Mouse (Mus musculus) myocyte (in vitro differentiated cells): ENCODE measurements around the gene Sema3g. TPM values are rescaled to one million over a fixed set of nuclear protein-coding genes. Genes with fewer than 3 reads are reported as not detected.

Experiments
- H3K27me3 ChIP-seq: one replicate; pipeline ENCODE4 v1.6.1; 2011; ENCODE audit not compliant: control insufficient read depth, insufficient read depth, insufficient read length
- H3K36me3 ChIP-seq: one replicate; pipeline ENCODE4 v1.6.1; 2011; ENCODE audit not compliant: control insufficient read depth, insufficient read depth
- H3K4me2 ChIP-seq: one replicate; pipeline ENCODE4 v1.6.1; 2011; ENCODE audit warnings: low read depth, control low read depth
- H3K4me3 ChIP-seq: one replicate; pipeline ENCODE4 v1.5.1; 2011; ENCODE audit warnings: mild to moderate bottlenecking, control low read depth, moderate library complexity
- H3K79me2 ChIP-seq: one replicate; pipeline ENCODE4 v1.6.1; 2011; ENCODE audit not compliant: control insufficient read depth, insufficient read depth
- H3ac ChIP-seq: one replicate; pipeline ENCODE4 v1.6.1; 2011; ENCODE audit not compliant: control insufficient read depth, insufficient read length
- CEBPB ChIP-seq: IDR thresholded peaks from 2 replicates; pipeline ENCODE4 v1.6.1; 2011; ENCODE audit warnings: mild to moderate bottlenecking, moderate library complexity; ENCODE audit not compliant: poor library complexity, insufficient read depth, severe bottlenecking
- E2F4 ChIP-seq: IDR thresholded peaks from one replicate; pipeline ENCODE4 v1.6.1; 2011; ENCODE audit warnings: mild to moderate bottlenecking, control low read depth, moderate library complexity; ENCODE audit not compliant: insufficient read depth
- MAX ChIP-seq: IDR thresholded peaks from one replicate; pipeline ENCODE4 v1.6.1; 2011; ENCODE audit warnings: low read depth, mild to moderate bottlenecking, control low read depth
- MYOD1 ChIP-seq, 3 experiments: IDR thresholded peaks; one replicate each; pipeline ENCODE4 v1.6.1; 2011; ENCODE audit warnings: control low read depth in 2 of 3, low read depth in 2 of 3, mild to moderate bottlenecking in 2 of 3, moderate library complexity in 1 of 3; ENCODE audit not compliant: insufficient read length in 2 of 3, control insufficient read depth in 1 of 3
- MYOG ChIP-seq, 3 experiments: IDR thresholded peaks; one replicate each; pipeline ENCODE4 v1.6.1; 2011; ENCODE audit warnings: control low read depth in 2 of 3, low read depth in 2 of 3, mild to moderate bottlenecking in 2 of 3; ENCODE audit not compliant: insufficient read length in 2 of 3, control insufficient read depth in 1 of 3, insufficient read depth in 1 of 3
- POLR2A ChIP-seq: IDR thresholded peaks from one replicate; pipeline ENCODE4 v1.6.1; 2011; ENCODE audit warnings: low read depth, mild to moderate bottlenecking, control low read depth, moderate library complexity; ENCODE audit not compliant: insufficient read length
- POLR2AphosphoS2 ChIP-seq: IDR thresholded peaks from one replicate; pipeline ENCODE4 v1.6.1; 2011; ENCODE audit warnings: low read depth, control low read depth; ENCODE audit not compliant: insufficient read length
- REST ChIP-seq: IDR thresholded peaks from one replicate; pipeline ENCODE4 v1.6.1; 2011; ENCODE audit warnings: mild to moderate bottlenecking, control low read depth, moderate library complexity; ENCODE audit not compliant: insufficient read depth, insufficient read length
- SRF ChIP-seq: IDR thresholded peaks from one replicate; pipeline ENCODE4 v1.6.1; 2011; ENCODE audit warnings: low read depth; ENCODE audit not compliant: control insufficient read depth, insufficient read length
- TCF12 ChIP-seq: IDR thresholded peaks from one replicate; pipeline ENCODE4 v1.6.1; 2011; ENCODE audit warnings: mild to moderate bottlenecking, control low read depth; ENCODE audit not compliant: poor library complexity, insufficient read depth, severe bottlenecking
- TCF3 ChIP-seq: IDR thresholded peaks from one replicate; pipeline ENCODE4 v1.6.1; 2011; ENCODE audit warnings: low read depth, control low read depth; ENCODE audit not compliant: insufficient read length
- USF1 ChIP-seq: IDR thresholded peaks from one replicate; pipeline ENCODE4 v1.6.1; 2011; ENCODE audit warnings: low read depth, mild to moderate bottlenecking, control low read depth, moderate library complexity
- polyA plus RNA-seq: library from polyadenylated mRNA; unstranded; fragments of >200 nt; fragmentation: generic; extraction: Trizol; gene quantifications from one replicate; pipeline ENCODE4 v1.2.1, GENCODE M21; 2012; ENCODE audit warnings: missing spikeins

Gene Sema3g
- polyA plus RNA-seq, 1 experiment, result 1.8 TPM

DNA sequence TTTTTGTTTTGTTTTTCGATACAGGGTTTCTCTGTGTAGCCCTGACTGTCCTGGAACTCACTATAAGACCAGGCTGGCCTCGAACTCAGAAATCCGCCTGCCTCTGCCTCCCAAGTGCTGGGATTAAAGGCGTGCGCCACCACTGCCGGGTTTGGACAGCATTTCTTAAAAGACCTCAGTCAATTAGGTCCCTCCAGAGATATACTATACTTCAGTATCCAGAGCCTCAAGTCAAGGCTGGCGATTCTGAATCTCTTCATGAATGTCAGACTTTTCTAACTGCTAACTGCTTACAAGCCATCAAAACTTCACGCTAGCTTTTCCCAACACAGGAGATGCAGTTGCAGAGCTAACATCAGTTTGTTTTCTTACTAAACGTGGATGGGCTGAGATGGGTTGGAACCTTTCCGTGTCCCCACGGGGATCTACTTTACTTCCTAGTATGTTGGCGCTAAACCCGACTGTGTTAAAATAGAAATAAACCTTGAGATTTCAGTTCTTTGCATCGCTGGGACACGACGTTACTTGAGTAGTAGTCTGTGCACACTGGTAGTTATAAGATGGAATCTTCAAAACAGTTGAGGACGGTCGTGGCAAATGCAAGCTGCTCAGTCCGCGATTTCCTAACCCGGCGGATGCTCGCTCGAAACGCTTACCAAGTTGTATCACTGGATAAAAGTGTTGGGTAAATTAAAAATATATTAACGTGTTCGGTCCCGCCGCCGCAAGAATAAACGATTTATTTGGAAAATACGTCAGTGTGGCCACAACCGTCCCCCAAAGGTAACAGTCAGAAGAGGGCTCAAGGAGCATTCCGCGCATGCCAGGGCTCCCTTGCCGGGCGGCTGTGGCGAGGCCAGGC is 32.8 kb downstream of the Sema3g start:
- peak overlapping the region; percentile 89 for H3K4me3 ChIP-seq
- H3K4me2 ChIP-seq, result peak overlapping the region; percentile 76
- peaks cover 21% of the 10 kb centered on the region for H3K79me2 ChIP-seq
- H3K36me3 ChIP-seq, result peaks cover 24% of the 10 kb centered on the region
- no peak for TF ChIP-seq TCF12
- TF ChIP-seq MAX, result no peak
- TF ChIP-seq MYOG (IDR thresholded peaks at IDR 0.05; ENCODE audit: control insufficient read depth in 1 of 3, insufficient read depth in 1 of 3, insufficient read length in 2 of 3, low read depth in 2 of 3), result no peak
- TF ChIP-seq CEBPB, result no peak
- no peak for TF ChIP-seq TCF3
- TF ChIP-seq MYOD1 (IDR thresholded peaks at IDR 0.05; ENCODE audit: control insufficient read depth in 1 of 3, insufficient read length in 2 of 3, low read depth in 2 of 3), result no peak
- no peak for TF ChIP-seq REST
- no peak for TF ChIP-seq E2F4
- no peak for TF ChIP-seq SRF
- no peak for TF ChIP-seq POLR2AphosphoS2
- TF ChIP-seq POLR2A, result no peak
- no peak for TF ChIP-seq USF1
- H3K27me3 ChIP-seq, result no peaks in the 10 kb centered on the region
- peak overlapping the region; percentile 69 for H3ac ChIP-seq

DNA sequence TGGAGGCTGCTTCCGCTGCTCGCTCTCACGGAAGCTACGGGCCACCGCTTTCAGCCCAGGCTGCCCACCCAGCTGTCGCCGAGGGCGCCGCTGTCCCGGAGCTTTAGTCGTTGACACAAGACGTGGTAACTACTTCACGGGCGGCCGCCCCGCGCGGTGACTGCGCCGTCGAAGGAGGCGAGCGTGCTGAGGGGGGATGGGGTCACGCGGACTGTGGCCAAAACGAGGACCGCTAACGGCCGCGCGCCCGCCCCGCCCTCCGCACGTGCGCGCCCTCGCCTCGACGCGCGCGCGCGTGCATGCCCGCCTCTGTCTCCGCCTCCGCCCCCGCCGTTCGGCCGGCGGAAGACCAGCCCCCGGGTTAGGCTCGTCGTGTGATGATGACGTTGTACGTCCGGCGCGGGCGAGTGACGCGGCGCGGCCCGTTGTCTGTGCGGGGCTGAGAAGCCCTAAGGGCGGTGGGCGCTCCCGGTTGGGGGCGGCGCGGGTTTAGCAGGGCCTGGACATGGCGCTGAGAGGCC is 33.5 kb downstream of the Sema3g start, which contains the start of the genes Phf7 and Bap1:
Gene Phf7, minus strand, starts transcription at position 234 of the 521 bp plus-strand sequence.
Gene Bap1, plus strand, starts transcription at position 367 of the 521 bp plus-strand sequence.
- H3ac ChIP-seq, result peak within 1 kb of the TSS; percentile 69
- peak; percentile 96 for TF ChIP-seq POLR2A
- no peak for TF ChIP-seq USF1
- TF ChIP-seq CEBPB, result no peak
- TF ChIP-seq MAX, result no peak
- TF ChIP-seq SRF, result peak; percentile 83
- TF ChIP-seq TCF12, result no peak
- peak in 2 of 3 experiments; percentile 20 to 35 for TF ChIP-seq MYOD1 (IDR thresholded peaks at IDR 0.05; ENCODE audit: control insufficient read depth in 1 of 3, insufficient read length in 2 of 3, low read depth in 2 of 3)
- peak; percentile 81 for TF ChIP-seq POLR2AphosphoS2
- peak in 2 of 3 experiments; percentile 2 to 66 for TF ChIP-seq MYOG (IDR thresholded peaks at IDR 0.05; ENCODE audit: control insufficient read depth in 1 of 3, insufficient read depth in 1 of 3, insufficient read length in 2 of 3, low read depth in 2 of 3)
- peak; percentile 27 for TF ChIP-seq REST
- H3K36me3 ChIP-seq, result peaks cover 30% of the 10 kb centered on the region
- peaks cover 21% of the 10 kb centered on the region for H3K79me2 ChIP-seq
- peak within 1 kb of the TSS; percentile 89 for H3K4me3 ChIP-seq
- H3K27me3 ChIP-seq, result no peaks in the 10 kb centered on the region
- H3K4me2 ChIP-seq, result peak within 1 kb of the TSS; percentile 90

- peaks cover 35% of the 10 kb centered on the region for H3K36me3 ChIP-seq
These were observed 34.0 kb downstream of the Sema3g start for GRCm38 (mm10) chr14:31251626-31252025.

DNA sequence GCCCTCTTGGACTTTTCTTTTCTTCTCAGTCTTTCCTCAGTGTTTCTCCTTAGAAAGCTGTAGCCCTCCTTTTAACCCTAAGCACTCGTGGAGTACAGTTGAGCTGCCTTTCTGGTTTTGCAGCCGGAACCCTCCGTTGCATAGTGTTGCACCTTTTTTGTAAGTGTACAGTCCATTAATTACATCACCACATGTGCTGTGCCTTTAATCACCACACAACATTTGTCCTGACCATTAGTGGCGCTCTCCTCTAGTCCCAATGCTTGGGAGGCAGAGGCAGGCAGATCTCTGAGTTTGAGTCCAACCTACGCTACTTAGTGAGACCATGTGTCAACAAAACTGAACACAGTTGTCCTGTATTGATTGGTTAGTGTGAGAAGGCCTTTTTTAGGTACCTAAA is 34.4 kb downstream of the Sema3g start:
- Histone ChIP-seq H3K4me2 (peak overlapping the region; percentile 90), H3K27me3 (no peaks in the 10 kb centered on the region), H3K4me3 (peak overlapping the region; percentile 89), H3K79me2 (peaks cover 21% of the 10 kb centered on the region), H3K36me3 (peaks cover 40% of the 10 kb centered on the region), H3ac (peak overlapping the region; percentile 69)
- TF ChIP-seq REST (no peak), TCF12 (no peak), CEBPB (no peak), USF1 (no peak), SRF (no peak), MAX (no peak), MYOD1 (IDR thresholded peaks at IDR 0.05; ENCODE audit: control insufficient read depth in 1 of 3, insufficient read length in 2 of 3, low read depth in 2 of 3) (no peak), POLR2AphosphoS2 (no peak), E2F4 (no peak), MYOG (IDR thresholded peaks at IDR 0.05; ENCODE audit: control insufficient read depth in 1 of 3, insufficient read depth in 1 of 3, insufficient read length in 2 of 3, low read depth in 2 of 3) (no peak), TCF3 (no peak)

More at GRCm38 (mm10) chr14:31251626-31252025, 34.0 kb downstream of the Sema3g start:
- H3ac ChIP-seq, result peak overlapping the region; percentile 69
- no peaks in the 10 kb centered on the region for H3K27me3 ChIP-seq
- H3K4me2 ChIP-seq, result peak overlapping the region; percentile 90
- H3K4me3 ChIP-seq, result peak overlapping the region; percentile 89
- peaks cover 21% of the 10 kb centered on the region for H3K79me2 ChIP-seq
- no peak for TF ChIP-seq TCF12
- no peak for TF ChIP-seq USF1
- no peak for TF ChIP-seq SRF
- no peak for TF ChIP-seq REST
- TF ChIP-seq E2F4, result no peak
- no peak for TF ChIP-seq MYOG (IDR thresholded peaks at IDR 0.05; ENCODE audit: control insufficient read depth in 1 of 3, insufficient read depth in 1 of 3, insufficient read length in 2 of 3, low read depth in 2 of 3)
- no peak for TF ChIP-seq CEBPB
